Mouse (Mus musculus) adrenal gland, adult 18-20 months (tissue): ENCODE measurements around the gene Sost. TPM values are rescaled to one million over a fixed set of nuclear protein-coding genes. Genes with fewer than 3 reads are reported as not detected.

ENCODE experiments used
- DNase-seq, 2 experiments: peaks; one replicate each; pipeline ENCODE4 v3.0.0; 2021 to 2022; ENCODE audit warnings: low spot score in 2 of 2
- total RNA-seq, 2 experiments: library from RNA; stranded (reverse); gene quantifications; 1 replicate in 1 of 2; 2 replicates in 1 of 2; pipeline ENCODE4 v1.2.3; 2021

Sost gene
- total RNA-seq, 2 experiments from 2014 or later = not detected

DNA sequence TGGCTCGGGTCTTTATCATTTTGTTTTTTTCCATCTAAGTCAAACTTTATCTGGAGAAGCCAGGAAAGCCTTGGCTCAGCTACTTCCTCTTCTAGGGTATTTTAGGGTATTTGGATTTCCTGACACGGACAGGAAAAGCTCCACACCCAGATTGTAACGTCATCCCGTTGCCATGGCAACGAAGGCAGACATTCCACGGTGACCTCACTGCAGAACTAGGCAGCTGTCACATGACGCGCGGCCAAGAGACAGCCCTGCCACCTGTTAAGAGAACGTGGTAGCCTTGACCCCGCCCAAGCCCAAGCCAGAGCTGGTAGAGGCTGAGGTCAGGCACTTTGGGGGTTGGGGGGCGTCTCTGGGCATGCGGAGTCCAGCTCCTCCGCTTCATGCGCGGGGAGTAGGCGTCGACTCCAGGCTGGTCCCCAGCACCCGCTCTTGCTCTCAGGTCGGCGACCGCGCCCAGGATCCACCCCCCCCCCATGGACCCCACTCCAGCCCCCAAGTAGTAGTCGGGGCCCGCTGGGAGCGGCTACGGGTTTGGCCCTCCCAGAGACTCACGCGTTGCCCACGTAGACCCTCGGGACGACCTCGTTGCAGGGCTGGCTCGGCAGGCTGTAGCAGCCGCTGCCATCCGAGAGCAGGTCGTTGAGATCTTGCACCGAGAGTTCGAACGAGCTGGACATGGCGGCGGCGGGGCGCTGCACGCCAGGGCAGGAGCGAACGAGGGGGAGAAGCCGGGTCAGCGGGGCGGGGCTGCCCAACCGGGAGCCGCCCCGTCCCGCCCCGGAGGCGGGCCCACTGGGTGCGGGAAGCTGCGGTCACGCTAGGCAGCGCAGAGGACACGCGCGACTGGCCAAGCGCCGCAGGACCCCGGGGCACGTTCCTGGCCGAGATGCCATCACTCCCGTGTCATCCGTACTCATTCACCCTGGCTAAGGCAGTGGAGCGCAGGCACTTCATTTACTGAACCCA lies 17.5 kb upstream of the Sost start, which contains the start of gene Cfap97d1:
Gene Cfap97d1 (plus strand): TSS at position 226 of the 972 bp plus-strand sequence.
- peak; percentile 91 to 94 for DNase-seq

DNA sequence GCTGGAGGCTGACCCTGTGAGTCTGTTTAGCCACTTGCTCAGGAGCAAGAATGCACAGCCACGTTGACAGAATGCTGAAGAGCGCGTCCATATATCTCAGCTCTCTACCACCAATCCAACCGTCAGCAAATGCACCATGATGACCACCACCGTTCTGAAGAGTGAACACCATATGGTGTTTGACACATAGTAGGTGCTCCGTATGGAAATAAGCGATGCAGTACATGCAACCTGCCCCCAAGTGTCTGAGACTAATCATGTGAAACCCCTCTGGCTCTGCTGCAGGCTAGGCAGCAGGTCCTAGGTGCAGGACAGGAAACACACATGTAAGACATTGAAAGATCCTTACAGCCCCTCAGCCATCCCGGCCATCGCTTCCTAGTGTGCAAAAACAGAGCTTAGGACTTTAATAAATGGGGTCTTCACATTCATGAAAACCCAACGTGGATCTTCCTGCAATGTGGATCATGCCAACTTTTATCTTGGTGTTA lies 16.7 kb upstream of the Sost start:
- DNase-seq = no peak

GRCm38 (mm10) chr11:101982981-101983411 lies 16.2 kb upstream of the Sost start:
- peak in 1 of 2 experiments; percentile 29 for DNase-seq

GRCm38 (mm10) chr11:101981850-101982249 lies 15.0 kb upstream of the Sost start:
- DNase-seq = no peak

- DNase-seq = no peak
These were observed 13.9 kb upstream of the Sost start for GRCm38 (mm10) chr11:101980603-101981157.

DNA sequence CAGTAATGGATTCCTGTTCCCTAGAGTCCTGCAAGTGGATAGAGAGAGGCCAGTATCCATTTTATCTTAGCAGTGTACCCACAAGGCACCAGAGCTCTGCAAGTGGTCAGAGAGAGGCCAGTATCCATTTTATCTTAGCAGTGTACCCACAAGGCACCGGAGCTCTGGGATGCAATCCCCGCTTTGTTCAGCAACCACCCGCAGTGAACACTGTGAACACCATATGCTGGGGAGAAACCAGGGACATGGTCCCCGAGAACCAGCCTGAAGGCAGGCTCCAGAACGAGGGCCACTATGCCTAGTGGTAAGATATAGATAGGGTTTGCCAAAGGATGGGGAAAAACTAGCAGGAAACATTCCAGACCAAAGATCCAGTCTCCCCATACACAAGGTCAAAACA lies 12.3 kb upstream of the Sost start:
- DNase-seq = no peak

GRCm38 (mm10) chr11:101976949-101977348 lies 10.1 kb upstream of the Sost start:
- no peak for DNase-seq

DNA sequence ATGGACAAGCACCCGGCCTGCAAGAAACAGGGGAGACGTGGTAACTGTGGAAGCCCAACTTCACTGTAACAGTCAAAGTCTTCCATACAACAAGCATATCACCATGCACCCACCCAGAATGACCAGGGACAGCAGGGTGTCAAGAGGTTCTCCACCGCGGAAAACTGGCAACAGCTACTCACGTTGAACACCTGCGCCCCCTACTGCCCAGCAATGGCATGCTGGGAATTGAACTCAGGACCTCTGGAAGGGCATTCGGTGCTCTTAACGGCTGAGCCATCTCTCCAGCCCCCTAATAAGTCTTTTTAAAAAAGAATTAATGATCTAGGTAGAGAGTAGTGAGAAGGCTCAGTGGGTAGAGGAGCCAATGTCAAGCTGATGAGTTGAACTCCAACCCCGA lies 8.1 kb upstream of the Sost start:
- DNase-seq = peak in 1 of 2 experiments; percentile 51

GRCm38 (mm10) chr11:101974181-101974580 lies 7.4 kb upstream of the Sost start:
- DNase-seq = no peak

DNA sequence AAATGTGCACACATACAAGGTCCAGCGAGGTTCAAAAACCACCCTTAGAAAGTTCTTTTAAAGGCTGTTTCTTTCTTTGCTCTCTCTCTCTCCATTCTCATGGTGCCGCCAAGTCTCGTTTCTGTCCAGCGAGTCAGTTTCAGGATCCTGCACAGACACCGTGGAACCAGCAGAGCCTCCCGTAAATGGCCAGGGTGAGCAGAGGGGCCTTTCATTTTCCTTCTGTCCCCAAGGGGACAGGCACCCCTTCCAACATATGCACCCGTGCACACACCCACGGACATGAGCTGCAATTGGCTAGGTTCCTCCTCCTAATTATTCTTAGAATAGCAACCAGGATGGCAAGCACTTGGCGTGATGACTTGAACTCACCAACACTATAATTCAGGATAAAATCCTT lies 6.7 kb upstream of the Sost start:
- no peak for DNase-seq

- no peak for DNase-seq
These were observed 5.8 kb upstream of the Sost start for GRCm38 (mm10) chr11:101972651-101973050.

DNA sequence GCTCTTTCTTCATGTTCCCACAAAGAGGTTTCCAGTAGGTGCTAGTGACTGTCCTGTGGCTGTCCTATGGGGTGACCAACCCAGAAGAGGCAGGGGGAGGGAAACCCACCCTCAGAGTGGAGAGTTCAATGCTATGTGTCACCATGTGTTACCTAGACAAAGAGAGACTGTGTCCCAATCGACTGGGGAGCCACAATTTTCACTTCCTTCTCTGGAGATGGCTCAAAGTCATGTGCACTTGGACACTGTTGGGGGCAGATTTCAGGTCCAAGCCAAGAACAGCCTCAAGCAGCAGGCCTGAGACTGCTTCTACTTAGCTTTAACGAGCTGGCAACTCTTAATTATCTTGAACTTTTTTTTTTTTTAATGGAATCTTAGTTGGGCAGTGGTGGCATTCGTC lies 5.3 kb upstream of the Sost start:
- DNase-seq = no peak

DNA sequence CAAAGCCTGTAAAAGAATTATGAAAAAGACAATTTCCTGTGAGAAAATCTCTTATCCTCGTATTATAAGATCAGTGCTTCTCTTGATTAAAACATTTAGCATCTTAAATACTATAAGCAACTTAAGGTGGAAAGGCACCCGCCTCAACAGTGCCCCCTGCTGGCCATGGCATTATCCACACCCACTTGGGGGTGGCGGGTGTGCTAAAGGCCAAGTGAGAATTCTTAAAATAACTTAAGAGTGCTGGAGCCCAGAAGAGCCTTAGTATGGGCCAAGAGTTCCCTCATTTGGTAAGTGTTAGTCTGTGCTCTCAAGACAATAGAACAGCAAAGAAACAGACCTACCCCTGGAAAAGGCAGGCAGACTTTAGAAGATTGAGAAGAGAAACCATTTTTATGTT lies 4.6 kb upstream of the Sost start:
- DNase-seq = peak; percentile 32 to 65

GRCm38 (mm10) chr11:101969835-101970234 lies 3.0 kb upstream of the Sost start:
- no peak for DNase-seq

DNA sequence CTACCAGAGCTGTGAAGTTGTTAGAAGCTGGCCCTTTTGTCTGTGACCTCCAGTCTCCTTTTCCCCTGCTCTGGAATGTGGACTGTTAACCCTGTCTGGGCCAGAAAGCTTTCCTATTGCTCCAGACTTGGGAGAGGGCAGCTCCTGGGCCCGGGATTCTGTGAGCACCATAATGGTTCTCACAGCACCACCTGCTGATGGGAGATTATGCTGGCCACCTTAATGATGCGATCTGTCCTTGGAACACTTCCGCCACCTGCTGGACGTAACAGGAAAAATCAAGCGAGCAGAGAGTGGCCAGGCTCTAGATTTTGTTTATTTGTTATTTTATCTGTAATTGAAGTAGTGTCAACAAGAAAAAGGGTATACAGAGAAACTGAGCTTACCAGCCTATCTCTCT lies 2.0 kb upstream of the Sost start:
- peak; percentile 73 to 81 for DNase-seq

DNA sequence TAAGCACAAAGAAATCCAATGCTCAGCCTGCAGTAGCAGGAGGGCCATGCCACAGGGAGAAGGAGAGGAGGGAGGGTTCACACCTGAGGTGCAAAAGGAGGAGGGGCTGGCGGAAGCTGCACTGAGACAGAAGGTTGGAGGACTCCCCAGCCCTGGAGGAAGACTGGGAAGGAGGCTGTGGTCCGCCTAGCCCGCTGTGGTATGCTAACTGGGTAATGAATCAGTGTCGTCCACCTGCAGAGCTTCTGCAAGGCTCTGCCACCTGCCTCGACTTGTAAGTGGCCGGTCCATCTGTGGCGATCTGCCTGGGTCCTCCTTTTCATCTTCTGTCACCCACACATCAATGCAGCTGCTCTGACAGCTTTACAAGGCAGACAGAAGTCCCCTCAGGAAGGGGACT lies 1.5 kb upstream of the Sost start:
- DNase-seq = no peak

GRCm38 (mm10) chr11:101965553-101965952 lies 1.3 kb downstream of the Sost start:
- no peak for DNase-seq

DNA sequence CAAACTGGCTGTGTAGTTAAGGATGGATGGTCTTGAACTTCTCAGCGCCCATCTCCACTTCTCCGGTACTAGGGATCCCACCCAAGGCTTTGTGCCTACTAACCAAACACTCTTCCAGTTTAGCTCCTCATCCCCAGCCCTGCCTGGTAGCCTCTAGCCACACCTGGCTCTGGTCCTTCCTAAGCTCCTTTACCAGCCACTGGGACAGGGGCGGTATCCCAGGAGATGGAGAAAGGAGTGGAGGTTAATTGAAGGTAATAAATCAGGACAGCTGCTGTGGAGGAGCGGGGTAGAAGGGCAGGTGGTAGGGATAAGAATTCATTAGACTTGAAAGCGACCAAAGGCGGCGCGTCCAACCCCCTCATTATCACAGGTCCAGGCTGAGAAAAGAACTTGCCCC lies 2.2 kb downstream of the Sost start:
- no peak for DNase-seq

GRCm38 (mm10) chr11:101963473-101964291 lies 3.1 kb downstream of the Sost start:
- DNase-seq = peak; percentile 35 to 43

DNA sequence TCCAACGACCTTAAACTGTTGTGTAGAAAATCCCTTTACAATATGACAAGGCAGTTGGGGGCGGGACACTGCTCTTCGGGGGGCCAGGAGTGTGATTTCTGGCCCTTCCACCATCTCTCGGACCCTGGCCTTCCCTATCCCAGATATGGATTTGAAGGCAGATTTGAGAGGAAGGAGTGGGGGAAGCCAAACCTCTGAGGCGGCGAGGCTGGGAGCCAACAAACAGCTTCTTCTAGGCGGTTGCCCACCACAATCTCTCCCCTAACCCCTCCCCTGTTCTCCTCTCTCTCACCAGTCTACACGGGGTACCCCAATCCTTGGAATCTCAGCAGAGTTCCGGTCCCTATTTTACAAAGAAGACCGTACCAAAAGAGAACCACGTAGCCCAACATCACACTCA lies 3.8 kb downstream of the Sost start:
- no peak for DNase-seq

GRCm38 (mm10) chr11:101957476-101957875 lies 9.3 kb downstream of the Sost start:
- DNase-seq = no peak
